In the genomic region with DNA sequence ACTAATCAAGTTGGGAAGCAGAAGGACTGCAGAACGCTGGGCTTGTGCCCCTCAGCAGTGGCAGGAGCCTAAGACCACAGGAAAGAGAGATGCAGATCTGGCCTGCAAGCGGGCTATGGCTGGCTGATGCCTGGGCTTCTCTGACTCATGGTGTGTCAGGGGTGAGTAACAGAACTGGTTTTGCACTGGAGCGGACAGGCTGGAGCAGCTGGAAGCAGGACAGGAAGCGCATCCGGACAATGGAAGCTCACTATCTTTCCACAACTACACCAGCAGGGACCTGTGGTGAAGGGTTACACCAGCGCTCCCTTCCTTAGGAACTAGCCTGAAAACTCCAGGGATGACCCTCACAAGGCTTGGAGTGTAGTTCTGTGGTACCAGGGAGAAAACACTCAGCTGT, we compare ENCODE assay signal across 10 mouse cellular contexts. TPM values are rescaled to one million over a fixed set of nuclear protein-coding genes. Genes with fewer than 3 reads are reported as not detected.
A peak's percentile ranks its signal among the peaks of the same experiment; 100 is the strongest.
DNase-seq lines count a peak whose midpoint lies in the region; ATAC-seq and TF ChIP-seq lines count a peak whose summit lies in the region.
"Had no signal": no experiment of that assay in that cellular context is flagged by ENCODE, and none has a peak within 500 bp of the region (broad histone marks: within the 10 kb centered on the region; RNA-seq: fewer than 3 reads in every experiment).

No protein-coding gene starts in this region.

- TF ChIP-seq CTCF in heart, adult 2 months (IDR thresholded peaks at IDR 0.05), result no peak

- H3K4me1 ChIP-seq in hindbrain, embryonic 13.5 days (replicated peaks), result peaks cover 17% of the 10 kb centered on the region
- peaks cover 12% of the 10 kb centered on the region for H3K4me1 ChIP-seq in hindbrain, embryonic 14.5 days (replicated peaks; ENCODE audit: control insufficient read depth, insufficient read depth, low read length)
- H3K4me1 ChIP-seq in heart, adult 2 months (ENCODE audit: control insufficient read depth, insufficient read depth, low read length), result peaks cover 10% of the 10 kb centered on the region
- peaks cover 68% of the 10 kb centered on the region for H3K4me1 ChIP-seq in megakaryocyte, embryonic 14.5 days
- H3K4me1 ChIP-seq: embryonic facial prominence, embryonic 12.5 days had no signal

- intact Hi-C loops in heart, adult 2 months (cut with DNase I), result no loop called here

- H3K9ac ChIP-seq in hindbrain, embryonic 13.5 days, result no peak overlapping the region
- no peak overlapping the region for H3K9ac ChIP-seq in hindbrain, embryonic 14.5 days
- no peak overlapping the region for H3K9ac ChIP-seq in heart, adult 2 months (ENCODE audit: low read depth, low read length)
- H3K9ac ChIP-seq: embryonic facial prominence, embryonic 12.5 days had no signal

- 88% methylated on average over 6 of the region's 6 CpGs for WGBS in hindbrain, embryonic 13.5 days
- WGBS in hindbrain, embryonic 14.5 days, result 92% methylated on average over 6 of the region's 6 CpGs
- 35% methylated on average over 6 of the region's 6 CpGs for WGBS in heart, adult 2 months

- no peak for TF ChIP-seq POLR2A in heart, adult 2 months (IDR thresholded peaks at IDR 0.05; ENCODE audit: insufficient read depth, low read depth, low read length)

- no peak for DNase-seq in hindbrain, embryonic 14.5 days (ENCODE audit: low spot score)
- peak; percentile 50 to 51 for DNase-seq in heart, adult 2 months
- DNase-seq in kidney, postnatal 14 days, result peak; percentile 50
- no peak for DNase-seq in left cerebral cortex, adult 9 months (ENCODE audit: low spot score in 2 of 2)
- no peak for DNase-seq in spleen, adult 18-20 months

- H3K27me3 ChIP-seq in hindbrain, embryonic 13.5 days, result no peaks in the 10 kb centered on the region
- H3K27me3 ChIP-seq in hindbrain, embryonic 14.5 days (ENCODE audit: control insufficient read depth, insufficient read depth, low read length), result no peaks in the 10 kb centered on the region
- no peaks in the 10 kb centered on the region for H3K27me3 ChIP-seq in heart, adult 2 months (ENCODE audit: control insufficient read depth, insufficient read depth, low read length)
- H3K27me3 ChIP-seq in megakaryocyte, embryonic 14.5 days (replicated peaks), result no peaks in the 10 kb centered on the region
- H3K27me3 ChIP-seq: CH12.LX; embryonic facial prominence, embryonic 12.5 days had no signal

- no peaks in the 10 kb centered on the region for H3K9me3 ChIP-seq in hindbrain, embryonic 13.5 days
- no peaks in the 10 kb centered on the region for H3K9me3 ChIP-seq in hindbrain, embryonic 14.5 days (ENCODE audit: control insufficient read depth, low read length)
- H3K9me3 ChIP-seq in megakaryocyte, embryonic 14.5 days, result peaks cover 5% of the 10 kb centered on the region
- H3K9me3 ChIP-seq: embryonic facial prominence, embryonic 12.5 days had no signal

- ATAC-seq in hindbrain, embryonic 13.5 days (ENCODE audit: low FRiP score), result no peak
- no peak for ATAC-seq in hindbrain, embryonic 14.5 days (ENCODE audit: low FRiP score)
- no peak for ATAC-seq in activated CD4-positive, CD25-positive, alpha-beta regulatory T cell, adult 4 months

- no peak overlapping the region for H3K4me3 ChIP-seq in hindbrain, embryonic 13.5 days
- no peak overlapping the region for H3K4me3 ChIP-seq in hindbrain, embryonic 14.5 days (replicated peaks; ENCODE audit: low read length)
- no peak overlapping the region for H3K4me3 ChIP-seq in heart, adult 2 months
- peak overlapping the region; percentile 15 for H3K4me3 ChIP-seq in megakaryocyte, embryonic 14.5 days (replicated peaks)
- H3K4me3 ChIP-seq: embryonic facial prominence, embryonic 12.5 days had no signal

- 0 out of 2 replicates have a peak, but pooled peaks have one; percentile 38 for TF ChIP-seq EP300 in heart, adult 2 months (IDR thresholded peaks at IDR 0.05; ENCODE audit: insufficient read depth, low read depth, low read length)

- H3K79me2 ChIP-seq in heart, adult 2 months (replicated peaks; ENCODE audit: control insufficient read depth, insufficient read depth, low read length), result no peaks in the 10 kb centered on the region; the same call in 1 of the 2 replicates

- H3K4me2 ChIP-seq in hindbrain, embryonic 13.5 days, result no peak overlapping the region
- H3K4me2 ChIP-seq in hindbrain, embryonic 14.5 days (replicated peaks), result no peak overlapping the region
- H3K4me2 ChIP-seq: embryonic facial prominence, embryonic 12.5 days had no signal

- H3K27ac ChIP-seq in hindbrain, embryonic 13.5 days, result 0 out of 2 replicates have a peak overlapping the region, but pooled peaks have one; percentile 4
- H3K27ac ChIP-seq in hindbrain, embryonic 14.5 days, result no peak overlapping the region
- peak overlapping the region; percentile 29 for H3K27ac ChIP-seq in heart, adult 2 months
- H3K27ac ChIP-seq: embryonic facial prominence, embryonic 12.5 days had no signal

- H3K36me3 ChIP-seq in hindbrain, embryonic 13.5 days, result no peaks in the 10 kb centered on the region
- H3K36me3 ChIP-seq in hindbrain, embryonic 14.5 days (replicated peaks; ENCODE audit: control insufficient read depth, insufficient read depth), result no peaks in the 10 kb centered on the region
- H3K36me3 ChIP-seq in heart, adult 2 months (ENCODE audit: control insufficient read depth, insufficient read depth, low read length), result no peaks in the 10 kb centered on the region
- H3K36me3 ChIP-seq in megakaryocyte, embryonic 14.5 days (replicated peaks; ENCODE audit: low read length), result peaks cover 2% of the 10 kb centered on the region
- H3K36me3 ChIP-seq: embryonic facial prominence, embryonic 12.5 days had no signal

RNA-seq across cellular contexts. Expression of gene Rab31, which starts 34.9 kb away (rescaled TPM):
- polyA plus RNA-seq in hindbrain, embryonic 13.5 days (2015; fragmentation: Nextera tagmentation; extraction: Ambion mirVana), result 73.0 and 74.0 TPM in 2 replicates
- 81.7 and 86.8 TPM in 2 replicates for polyA plus RNA-seq in hindbrain, embryonic 14.5 days (2014; fragmentation: Nextera tagmentation; extraction: Ambion mirVana)
- total RNA-seq in heart, adult 2 months (2021), result 10 to 100 TPM; 12.5 to 16.5 TPM
- polyA plus RNA-seq in heart, adult 2 months (2012; rRNA removed), result 13.0 and 22.2 TPM in 2 replicates
- 2.8 TPM in 1 of 2 replicates, not detected in the other for polyA plus RNA-seq in megakaryocyte, embryonic 14.5 days (2012; ENCODE audit: insufficient read depth, low replicate concordance)
- polyA plus RNA-seq in activated CD4-positive, CD25-positive, alpha-beta regulatory T cell, adult 4 months (2017; shearing (Covaris generic)), result 1 to 10 TPM; 2.6 to 3.0 TPM

RNA-seq across cellular contexts. Expression of gene Ppp4r1, which starts 44.8 kb away (rescaled TPM):
- 44.7 and 47.3 TPM in 2 replicates for polyA plus RNA-seq in hindbrain, embryonic 13.5 days (2015; fragmentation: Nextera tagmentation; extraction: Ambion mirVana)
- polyA plus RNA-seq in hindbrain, embryonic 14.5 days (2014; fragmentation: Nextera tagmentation; extraction: Ambion mirVana), result 42.6 and 49.1 TPM in 2 replicates
- total RNA-seq in heart, adult 2 months (2021), result 10 to 100 TPM; 36.9 to 43.3 TPM
- polyA plus RNA-seq in heart, adult 2 months (2012; rRNA removed), result 25.3 and 50.3 TPM in 2 replicates
- 3.2 and 5.2 TPM in 2 replicates for polyA plus RNA-seq in megakaryocyte, embryonic 14.5 days (2012; ENCODE audit: insufficient read depth, low replicate concordance)
- polyA plus RNA-seq in activated CD4-positive, CD25-positive, alpha-beta regulatory T cell, adult 4 months (2017; shearing (Covaris generic)), result 10 to 100 TPM; 20.0 to 21.8 TPM

Comparison
In these comparisons a context has a peak if more than half of its experiments do, and no peak if none do; other contexts are left out.
1. DNase-seq: peak in heart, adult 2 months (2 of 2) and kidney, postnatal 14 days (single experiment); none in hindbrain, embryonic 14.5 days (single experiment), left cerebral cortex, adult 9 months (0 of 2) and spleen, adult 18-20 months (0 of 2).